In genomic region chr12:26562858-26563257, GRCm38 (mm10) we compare ENCODE assay signal across 22 mouse cellular contexts.
DNase-seq lines count a peak whose midpoint lies in the region; ATAC-seq and TF ChIP-seq lines count a peak whose summit lies in the region.
"Had no signal": no experiment of that assay in that cellular context is flagged by ENCODE, and none has a peak within 500 bp of the region (broad histone marks: within the 10 kb centered on the region; RNA-seq: fewer than 3 reads in every experiment).

No protein-coding gene starts in this region.

- H3K27ac ChIP-seq in heart, embryonic 11.5 days (ENCODE audit: low read depth, low read length), result no peak overlapping the region
- peak overlapping the region; percentile 41; the same call in 1 of the 2 replicates for H3K27ac ChIP-seq in heart, embryonic 16.5 days (ENCODE audit: low read length)
- H3K27ac ChIP-seq in heart, adult 2 months, result no peak overlapping the region; the same call in 1 of the 2 replicates
- H3K27ac ChIP-seq: embryonic facial prominence, embryonic 13.5 days; embryonic facial prominence, embryonic 15.5 days; forebrain, embryonic 10.5 days; forebrain, embryonic 12.5 days had no signal

- H3K9me3 ChIP-seq in heart, embryonic 11.5 days (replicated peaks; ENCODE audit: control insufficient read depth, low read length), result no peaks in the 10 kb centered on the region
- H3K9me3 ChIP-seq in heart, embryonic 16.5 days (replicated peaks; ENCODE audit: control insufficient read depth, low read length), result no peaks in the 10 kb centered on the region
- H3K9me3 ChIP-seq: embryonic facial prominence, embryonic 13.5 days; embryonic facial prominence, embryonic 15.5 days; forebrain, embryonic 10.5 days; forebrain, embryonic 12.5 days had no signal

- TF ChIP-seq POLR2A in heart, adult 2 months (IDR thresholded peaks at IDR 0.05; ENCODE audit: insufficient read depth, low read depth, low read length), result no peak

- TF ChIP-seq EP300 in heart, adult 2 months (IDR thresholded peaks at IDR 0.05; ENCODE audit: insufficient read depth, low read depth, low read length), result no peak

- no peak overlapping the region for H3K9ac ChIP-seq in heart, embryonic 11.5 days (ENCODE audit: low read depth, low read length)
- no peak overlapping the region for H3K9ac ChIP-seq in heart, embryonic 16.5 days (ENCODE audit: low read length)
- H3K9ac ChIP-seq in heart, adult 2 months (ENCODE audit: low read depth, low read length), result no peak overlapping the region
- H3K9ac ChIP-seq: embryonic facial prominence, embryonic 13.5 days; embryonic facial prominence, embryonic 15.5 days; forebrain, embryonic 12.5 days had no signal

- H3K36me3 ChIP-seq in heart, embryonic 11.5 days (ENCODE audit: control insufficient read depth, insufficient read depth, low read length), result no peaks in the 10 kb centered on the region
- no peaks in the 10 kb centered on the region for H3K36me3 ChIP-seq in heart, embryonic 16.5 days (ENCODE audit: control insufficient read depth, insufficient read depth)
- peaks cover 2% of the 10 kb centered on the region; the same call in 1 of the 2 replicates for H3K36me3 ChIP-seq in heart, adult 2 months (ENCODE audit: control insufficient read depth, insufficient read depth, low read length)
- H3K36me3 ChIP-seq: embryonic facial prominence, embryonic 13.5 days; embryonic facial prominence, embryonic 15.5 days; forebrain, embryonic 10.5 days; forebrain, embryonic 12.5 days had no signal

- peak; percentile 4 for DNase-seq in heart, adult 8-10 months (ENCODE audit: low spot score)
- DNase-seq in heart, adult 2 months, result no peak
- DNase-seq in heart, postnatal 10 days, result peak; percentile 7 to 12
- DNase-seq in heart, postnatal 4 days, result no peak
- DNase-seq: adrenal gland, adult 2 months; adrenal gland, postnatal 10 days; adrenal gland, postnatal 25 days; cerebellum, adult 11 months; cerebellum, adult 18-20 months; cerebellum, adult 8-10 months; cerebellum, adult 9-11 months; cerebellum, postnatal 14 days; cerebellum, postnatal 36 days; embryo, embryonic 11 days had no signal

- TF ChIP-seq CTCF in heart, adult 2 months (IDR thresholded peaks at IDR 0.05), result no peak

- H3K4me3 ChIP-seq in heart, embryonic 11.5 days (ENCODE audit: low read depth, low read length), result no peak overlapping the region
- no peak overlapping the region for H3K4me3 ChIP-seq in heart, embryonic 16.5 days (ENCODE audit: low read length)
- H3K4me3 ChIP-seq in heart, adult 2 months, result no peak overlapping the region
- H3K4me3 ChIP-seq: embryonic facial prominence, embryonic 13.5 days; embryonic facial prominence, embryonic 15.5 days; erythroblast, embryonic 14.5 days; forebrain, embryonic 10.5 days; forebrain, embryonic 12.5 days had no signal

- H3K4me2 ChIP-seq in heart, embryonic 11.5 days, result no peak overlapping the region
- H3K4me2 ChIP-seq in heart, embryonic 16.5 days (ENCODE audit: low read depth, low read length), result no peak overlapping the region
- H3K4me2 ChIP-seq: embryonic facial prominence, embryonic 13.5 days; embryonic facial prominence, embryonic 15.5 days; forebrain, embryonic 12.5 days had no signal

- no peaks in the 10 kb centered on the region for H3K4me1 ChIP-seq in heart, embryonic 11.5 days (ENCODE audit: control insufficient read depth, insufficient read depth, low read length)
- 0 out of 2 replicates have a peak, but pooled peaks cover 3% of the 10 kb centered on the region for H3K4me1 ChIP-seq in heart, embryonic 16.5 days (ENCODE audit: control insufficient read depth, insufficient read depth, low read length)
- no peaks in the 10 kb centered on the region; the same call in 1 of the 2 replicates for H3K4me1 ChIP-seq in heart, adult 2 months (ENCODE audit: control insufficient read depth, insufficient read depth, low read length)
- H3K4me1 ChIP-seq: embryonic facial prominence, embryonic 13.5 days; embryonic facial prominence, embryonic 15.5 days had no signal

- H3K79me2 ChIP-seq in heart, adult 2 months (replicated peaks; ENCODE audit: control insufficient read depth, insufficient read depth, low read length), result no peaks in the 10 kb centered on the region

- no peaks in the 10 kb centered on the region for H3K27me3 ChIP-seq in heart, embryonic 11.5 days (ENCODE audit: control insufficient read depth, insufficient read depth, low read length)
- H3K27me3 ChIP-seq in heart, embryonic 16.5 days (ENCODE audit: control insufficient read depth, insufficient read depth, low read length), result no peaks in the 10 kb centered on the region
- no peaks in the 10 kb centered on the region for H3K27me3 ChIP-seq in heart, adult 2 months (ENCODE audit: control insufficient read depth, insufficient read depth, low read length)
- H3K27me3 ChIP-seq: embryonic facial prominence, embryonic 13.5 days; embryonic facial prominence, embryonic 15.5 days; forebrain, embryonic 12.5 days had no signal

- ATAC-seq in heart, embryonic 11.5 days (replicated peaks; ENCODE audit: insufficient number of reproducible peaks, low FRiP score, low TSS enrichment), result no peak
- ATAC-seq in heart, embryonic 16.5 days (replicated peaks; ENCODE audit: extremely low read depth, insufficient read depth, low FRiP score), result 0 out of 2 replicates have a peak, but pooled peaks have one; percentile 41
- ATAC-seq: forebrain, embryonic 14.5 days had no signal

- 57% methylated on average over 6 of the region's 6 CpGs for WGBS in heart, embryonic 11.5 days (ENCODE audit: insufficient replicate concordance)
- 50% methylated on average over 6 of the region's 6 CpGs for WGBS in heart, embryonic 16.5 days
- WGBS in heart, adult 2 months, result 60% methylated on average over 6 of the region's 6 CpGs

- intact Hi-C loops in heart, adult 2 months (cut with DNase I), result no loop called here
- intact Hi-C loops in heart, postnatal 10 days (cut with DNase I), result no loop called here

Comparison
In these comparisons a context has a peak if more than half of its experiments do, and no peak if none do; other contexts are left out.
1. DNase-seq: peak in heart, adult 8-10 months (single experiment) and heart, postnatal 10 days (2 of 2); none in heart, adult 2 months (0 of 2) and heart, postnatal 4 days (single experiment).